ENCODE assay signal across 7 mouse cellular contexts in genomic region chr6:30401308-30402015, GRCm38 (mm10). TPM values are rescaled to one million over a fixed set of nuclear protein-coding genes. Genes with fewer than 3 reads are reported as not detected.
DNase-seq lines count a peak whose midpoint lies in the region; ATAC-seq lines count a peak whose summit lies in the region.

Klhdc10 (plus strand) TSS chr6:30401868.

- no peaks in the 10 kb centered on the region for H3K27me3 ChIP-seq in intestine, embryonic 15.5 days (replicated peaks)
- H3K27me3 ChIP-seq in midbrain, embryonic 10.5 days (ENCODE audit: low read depth, poor library complexity, severe bottlenecking) = no peaks in the 10 kb centered on the region

- under 1% methylated on average over 41 of the region's 41 CpGs for WGBS in intestine, embryonic 15.5 days
- under 1% methylated on average over 41 of the region's 41 CpGs for WGBS in midbrain, embryonic 10.5 days

- 0 out of 2 replicates have a peak, but pooled peaks cover 6% of the 10 kb centered on the region for H3K4me1 ChIP-seq in intestine, embryonic 15.5 days (replicated peaks)
- H3K4me1 ChIP-seq in midbrain, embryonic 10.5 days = peaks cover 32% of the 10 kb centered on the region

- peak within 1 kb of the TSS; percentile 96 for H3K27ac ChIP-seq in intestine, embryonic 15.5 days
- peak within 1 kb of the TSS; percentile 98 for H3K27ac ChIP-seq in midbrain, embryonic 10.5 days (replicated peaks)

- H3K4me2 ChIP-seq in intestine, embryonic 15.5 days (replicated peaks) = peak within 1 kb of the TSS; percentile 54

- no peaks in the 10 kb centered on the region for H3K9me3 ChIP-seq in intestine, embryonic 15.5 days
- no peaks in the 10 kb centered on the region for H3K9me3 ChIP-seq in midbrain, embryonic 10.5 days (replicated peaks)

- ATAC-seq in intestine, embryonic 15.5 days = peak; percentile 100

- intact Hi-C loops in gastrocnemius, postnatal 36 days (cut with DNase I) = loop anchor here (2.0 to 10.0 kb wide), 2 partner anchors 67 to 633 kb away; no protein-coding TSS in a partner anchor
- intact Hi-C loops in left cerebral cortex, postnatal 25 days (cut with DNase I) = loop anchor here (1.0 to 5.0 kb wide), 5 partner anchors 59 to 637 kb away; no protein-coding TSS in a partner anchor

- H3K36me3 ChIP-seq in intestine, embryonic 15.5 days = no peaks in the 10 kb centered on the region
- H3K36me3 ChIP-seq in midbrain, embryonic 10.5 days = no peaks in the 10 kb centered on the region

- peak within 1 kb of the TSS; percentile 100 for H3K4me3 ChIP-seq in intestine, embryonic 15.5 days (replicated peaks)
- H3K4me3 ChIP-seq in midbrain, embryonic 10.5 days = peak within 1 kb of the TSS; percentile 99

- peak; percentile 100 for DNase-seq in adrenal gland, adult 2 months
- DNase-seq in embryo, embryonic 11.5 days (ENCODE audit: low read depth, low spot score) = peak; percentile 98
- DNase-seq in gastrocnemius, postnatal 36 days = peak; percentile 99 to 100
- DNase-seq in left cerebral cortex, postnatal 25 days (ENCODE audit: low spot score in 2 of 2) = peak; percentile 100
- DNase-seq in midbrain, embryonic 10.5 days (ENCODE audit: low spot score) = peak; percentile 100
- DNase-seq in right cerebral cortex, postnatal 4 days = peak; percentile 99

- peak within 1 kb of the TSS; percentile 90 for H3K9ac ChIP-seq in intestine, embryonic 15.5 days

RNA-seq across cellular contexts. Expression of gene Klhdc10, which starts in this region (rescaled TPM):
- 10 to 100 TPM; 57.8 to 75.6 TPM for total RNA-seq in adrenal gland, adult 2 months (2021)
- 14.1 and 15.7 TPM in 2 replicates for polyA plus RNA-seq in adrenal gland, adult 2 months (2012; rRNA removed)
- total RNA-seq in gastrocnemius, postnatal 36 days (2021) = 10 to 100 TPM; 40.7 to 43.4 TPM
- 14.5 and 15.2 TPM in 2 replicates for polyA plus RNA-seq in intestine, embryonic 15.5 days (2015; fragmentation: Nextera tagmentation; extraction: Ambion mirVana)
- 100 to 1,000 TPM; 106 to 111 TPM for total RNA-seq in left cerebral cortex, postnatal 25 days (2021)
- polyA plus RNA-seq in midbrain, embryonic 10.5 days (2016; fragmentation: Nextera tagmentation; extraction: Ambion mirVana) = 27.7 and 28.0 TPM in 2 replicates

Comparison
In these comparisons a context has a peak if more than half of its experiments do, and no peak if none do; other contexts are left out.
1. Peak in every context shown above with its lines: DNase-seq, ATAC-seq, H3K4me3 ChIP-seq and H3K27ac ChIP-seq.